In the genomic region with DNA sequence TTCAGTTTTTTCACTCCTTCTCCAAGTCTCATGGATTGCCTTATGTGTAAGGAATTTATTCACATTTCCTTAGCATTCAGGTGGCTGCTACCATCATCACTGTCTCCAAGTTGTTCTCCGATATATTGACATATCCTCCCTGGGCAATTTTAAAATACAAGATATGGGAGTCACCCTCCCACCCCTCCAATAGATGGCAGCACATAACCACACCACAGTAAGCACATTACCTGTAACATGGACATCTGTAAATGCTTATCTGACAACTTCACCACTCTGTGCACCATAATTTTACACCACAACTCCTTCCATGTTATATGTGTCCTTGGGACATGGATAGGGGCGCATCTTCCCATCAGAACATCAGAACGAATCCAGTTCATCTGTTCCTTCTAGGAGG, we compare ENCODE assay signal across 10 mouse cellular contexts.
DNase-seq lines count a peak whose midpoint lies in the region; ATAC-seq lines count a peak whose summit lies in the region.
"Had no signal": no experiment of that assay in that cellular context is flagged by ENCODE, and none has a peak within 500 bp of the region (broad histone marks: within the 10 kb centered on the region; RNA-seq: fewer than 3 reads in every experiment).

No protein-coding gene starts in this region.

- DNase-seq in CD4-positive, CD25-positive, alpha-beta regulatory T cell, adult 2 months (ENCODE audit: low read depth, low spot score), result peak; percentile 24
- DNase-seq in kidney, adult 18-20 months, result peak; percentile 8
- DNase-seq in thymus, postnatal 25 days, result peak; percentile 2
- DNase-seq in thymus, adult 18-20 months, result no peak
- peak; percentile 1 for DNase-seq in naive thymus-derived CD4-positive, alpha-beta T cell, adult 2 months (ENCODE audit: low read depth)
- DNase-seq in spleen, postnatal 36 days (ENCODE audit: low spot score in 2 of 2), result no peak

- no peaks in the 10 kb centered on the region for H3K9me3 ChIP-seq in kidney, embryonic 14.5 days (ENCODE audit: control insufficient read depth, low read length)
- H3K9me3 ChIP-seq: lung, embryonic 15.5 days; neural tube, embryonic 13.5 days had no signal

- no peaks in the 10 kb centered on the region for H3K27me3 ChIP-seq in kidney, embryonic 14.5 days (ENCODE audit: control insufficient read depth, insufficient read depth, low read length)
- H3K27me3 ChIP-seq: lung, embryonic 15.5 days; neural tube, embryonic 13.5 days had no signal

- H3K4me1 ChIP-seq in kidney, embryonic 14.5 days (ENCODE audit: control insufficient read depth, insufficient read depth, low read length), result no peaks in the 10 kb centered on the region
- H3K4me1 ChIP-seq: lung, embryonic 15.5 days; neural tube, embryonic 13.5 days had no signal

- H3K9ac ChIP-seq in kidney, embryonic 14.5 days (ENCODE audit: low read depth, low read length), result no peak overlapping the region
- H3K9ac ChIP-seq: lung, embryonic 15.5 days; neural tube, embryonic 13.5 days had no signal

- 89% methylated on average over 3 of the region's 3 CpGs for WGBS in kidney, embryonic 14.5 days

- no peak for ATAC-seq in CD4-positive, CD25-positive, alpha-beta regulatory T cell, adult 4 months
- ATAC-seq in kidney, embryonic 14.5 days (ENCODE audit: low FRiP score, low TSS enrichment), result no peak

- H3K27ac ChIP-seq in kidney, embryonic 14.5 days (ENCODE audit: low read depth, low read length), result no peak overlapping the region
- H3K27ac ChIP-seq: lung, embryonic 15.5 days; neural tube, embryonic 13.5 days had no signal

- H3K36me3 ChIP-seq in kidney, embryonic 14.5 days (ENCODE audit: control insufficient read depth, insufficient read depth, low read length), result no peaks in the 10 kb centered on the region
- H3K36me3 ChIP-seq: lung, embryonic 15.5 days; neural tube, embryonic 13.5 days had no signal

- H3K4me2 ChIP-seq in kidney, embryonic 14.5 days (replicated peaks; ENCODE audit: low read depth, low read length), result no peak overlapping the region
- H3K4me2 ChIP-seq: lung, embryonic 15.5 days; neural tube, embryonic 13.5 days had no signal

- no peak overlapping the region for H3K4me3 ChIP-seq in kidney, embryonic 14.5 days (ENCODE audit: low read length)
- H3K4me3 ChIP-seq: lung, embryonic 15.5 days; neural tube, embryonic 13.5 days had no signal

Comparison
In these comparisons a context has a peak if more than half of its experiments do, and no peak if none do; other contexts are left out.
1. DNase-seq: peak in CD4-positive, CD25-positive, alpha-beta regulatory T cell, adult 2 months (single experiment), kidney, adult 18-20 months (single experiment), thymus, postnatal 25 days (single experiment) and naive thymus-derived CD4-positive, alpha-beta T cell, adult 2 months (single experiment); none in thymus, adult 18-20 months (0 of 2) and spleen, postnatal 36 days (0 of 2).